27 mouse cellular contexts compared by ENCODE assay signal in genomic region chr17:5641436-5641835, GRCm38 (mm10).
A peak's percentile ranks its signal among the peaks of the same experiment; 100 is the strongest.
DNase-seq lines count a peak whose midpoint lies in the region; ATAC-seq and TF ChIP-seq lines count a peak whose summit lies in the region.
"Had no signal": no experiment of that assay in that cellular context is flagged by ENCODE, and none has a peak within 500 bp of the region (broad histone marks: within the 10 kb centered on the region; RNA-seq: fewer than 3 reads in every experiment).

No protein-coding gene starts in this region.

- no peaks in the 10 kb centered on the region for H3K79me2 ChIP-seq in CH12.LX (replicated peaks; ENCODE audit: control insufficient read depth, extremely low read depth, insufficient read depth, poor library complexity, severe bottlenecking)

- H3K4me1 ChIP-seq in CH12.LX (ENCODE audit: control insufficient read depth in 1 of 2, insufficient read depth in 2 of 2): peaks cover 7 to 59% of the 10 kb centered on the region in 2 experiments; a peak in 3 of 4 replicates
- H3K4me1 ChIP-seq in heart, embryonic 11.5 days (ENCODE audit: control insufficient read depth, insufficient read depth, low read length): no peaks in the 10 kb centered on the region
- H3K4me1 ChIP-seq: embryonic facial prominence, embryonic 12.5 days; embryonic facial prominence, embryonic 15.5 days; heart, embryonic 13.5 days; intestine, embryonic 15.5 days had no signal

- DNase-seq in A20 (ENCODE audit: low read depth, low spot score): peak; percentile 37
- DNase-seq in CH12.LX (ENCODE audit: extremely low read depth): peak; percentile 41
- DNase-seq in induced T-regulatory cell, adult 2 months (ENCODE audit: low read depth): peak; percentile 7
- peak; percentile 11 for DNase-seq in splenic B cell, adult 2 months (ENCODE audit: low read depth, low spot score)
- no peak for DNase-seq in adrenal gland, postnatal 4 days (ENCODE audit: low spot score in 2 of 2)
- no peak for DNase-seq in embryo, embryonic 11 days
- DNase-seq: adrenal gland, postnatal 10 days; adrenal gland, postnatal 36 days; cerebellum, adult 11-12 months; cerebellum, adult 8-10 months; cerebellum, postnatal 10 days; cerebellum, postnatal 36 days; forebrain, postnatal 0 days; gastrocnemius, adult 2 months; gastrocnemius, postnatal 25 days; heart, adult 18-20 months; heart, postnatal 14 days; heart, postnatal 4 days; kidney, adult 11 months had no signal

- H3K9me3 ChIP-seq in CH12.LX (replicated peaks; ENCODE audit: low read length): peaks cover 2% of the 10 kb centered on the region
- H3K9me3 ChIP-seq in heart, embryonic 11.5 days (replicated peaks; ENCODE audit: control insufficient read depth, low read length): no peaks in the 10 kb centered on the region
- H3K9me3 ChIP-seq: embryonic facial prominence, embryonic 12.5 days; embryonic facial prominence, embryonic 15.5 days; heart, embryonic 13.5 days; intestine, embryonic 15.5 days had no signal

- 89% methylated on average over 8 of the region's 8 CpGs for WGBS in heart, embryonic 11.5 days (ENCODE audit: insufficient replicate concordance)

- H3K27ac ChIP-seq in CH12.LX (ENCODE audit: insufficient read depth, low read depth): no peak overlapping the region
- no peak overlapping the region for H3K27ac ChIP-seq in heart, embryonic 11.5 days (ENCODE audit: low read depth, low read length)
- H3K27ac ChIP-seq: embryonic facial prominence, embryonic 12.5 days; embryonic facial prominence, embryonic 15.5 days; gastrocnemius, adult 2 months; heart, embryonic 13.5 days; hindbrain, embryonic 14.5 days; hindbrain, postnatal 0 days; intestine, embryonic 15.5 days had no signal

- no peaks in the 10 kb centered on the region for H3K27me3 ChIP-seq in CH12.LX (replicated peaks)
- no peaks in the 10 kb centered on the region for H3K27me3 ChIP-seq in splenic B cell, adult 2 months (ENCODE audit: control insufficient read depth, insufficient read depth, low read length, poor library complexity, severe bottlenecking)
- no peaks in the 10 kb centered on the region for H3K27me3 ChIP-seq in heart, embryonic 11.5 days (ENCODE audit: control insufficient read depth, insufficient read depth, low read length)
- H3K27me3 ChIP-seq: embryonic facial prominence, embryonic 12.5 days; embryonic facial prominence, embryonic 15.5 days; heart, embryonic 13.5 days; intestine, embryonic 15.5 days had no signal

- H3K9ac ChIP-seq in CH12.LX (ENCODE audit: insufficient read depth, low read depth): no peak overlapping the region
- no peak overlapping the region for H3K9ac ChIP-seq in heart, embryonic 11.5 days (ENCODE audit: low read depth, low read length)
- H3K9ac ChIP-seq: embryonic facial prominence, embryonic 12.5 days; embryonic facial prominence, embryonic 15.5 days; forebrain, postnatal 0 days; heart, embryonic 13.5 days; hindbrain, embryonic 14.5 days; intestine, embryonic 15.5 days had no signal

- TF ChIP-seq EP300 in CH12.LX (IDR thresholded peaks at IDR 0.05; ENCODE audit: low read length): no peak

- H3K4me2 ChIP-seq in CH12.LX (ENCODE audit: insufficient read depth, low read depth, poor library complexity, severe bottlenecking): no peak overlapping the region
- no peak overlapping the region for H3K4me2 ChIP-seq in heart, embryonic 11.5 days
- H3K4me2 ChIP-seq: embryonic facial prominence, embryonic 12.5 days; embryonic facial prominence, embryonic 15.5 days; heart, embryonic 13.5 days; hindbrain, embryonic 14.5 days; intestine, embryonic 15.5 days had no signal

- no peak for TF ChIP-seq POLR2A in CH12.LX (IDR thresholded peaks at IDR 0.05; ENCODE audit: low read depth, low read length)

- no peak for ATAC-seq in heart, embryonic 11.5 days (replicated peaks; ENCODE audit: insufficient number of reproducible peaks, low FRiP score, low TSS enrichment)
- ATAC-seq: forebrain, embryonic 14.5 days; forebrain, postnatal 0 days; hindbrain, postnatal 0 days; intestine, embryonic 15.5 days had no signal

- dilution Hi-C loops in CH12.LX (cut with MboI; ENCODE audit: extremely low pct_ligation_motif_present, extremely low pct_unique_long_range_greater_than_20kb, low sequenced_read_pairs): no loop called here

- in situ Hi-C loops in CH12.LX (cut with MboI; ENCODE audit: low pct_ligation_motif_present, low pct_unique_long_range_greater_than_20kb, low sequenced_read_pairs): no loop called here

- no peak for TF ChIP-seq CTCF in CH12.LX (conservative IDR thresholded peaks at IDR 0.05 in 1 of 2, IDR thresholded peaks at IDR 0.05 in 1 of 2; ENCODE audit: low read depth in 2 of 2, low read length in 2 of 2)

- H3K36me3 ChIP-seq in CH12.LX (replicated peaks in 1 of 2; ENCODE audit: control insufficient read depth in 1 of 2, insufficient read depth in 1 of 2, low read length in 1 of 2): no peaks in the 10 kb centered on the region
- no peaks in the 10 kb centered on the region for H3K36me3 ChIP-seq in splenic B cell, adult 2 months (ENCODE audit: control insufficient read depth, insufficient read depth, low read length, poor library complexity, severe bottlenecking)
- H3K36me3 ChIP-seq in heart, embryonic 11.5 days (ENCODE audit: control insufficient read depth, insufficient read depth, low read length): no peaks in the 10 kb centered on the region
- H3K36me3 ChIP-seq: embryonic facial prominence, embryonic 12.5 days; embryonic facial prominence, embryonic 15.5 days; heart, embryonic 13.5 days; intestine, embryonic 15.5 days had no signal

- H3K4me3 ChIP-seq in CH12.LX (replicated peaks in 1 of 3; ENCODE audit: low read depth in 2 of 3, low read length in 2 of 3, poor library complexity in 1 of 3): no peak overlapping the region
- no peak overlapping the region for H3K4me3 ChIP-seq in heart, embryonic 11.5 days (ENCODE audit: low read depth, low read length)
- H3K4me3 ChIP-seq: embryonic facial prominence, embryonic 12.5 days; embryonic facial prominence, embryonic 15.5 days; gastrocnemius, adult 2 months; heart, embryonic 13.5 days; intestine, embryonic 15.5 days had no signal

- TF ChIP-seq RAD21 in CH12.LX (IDR thresholded peaks at IDR 0.05; ENCODE audit: low read depth, low read length): no peak

TF ChIP-seq in CH12.LX, 34 proteins besides CTCF, POLR2A, EP300 and RAD21:
- TF ChIP-seq ZKSCAN1 (IDR thresholded peaks at IDR 0.05; ENCODE audit: borderline replicate concordance, low read depth, low read length) (no peak), ZMIZ1 (IDR thresholded peaks at IDR 0.05; ENCODE audit: low read depth, low read length) (no peak), KAT2A (IDR thresholded peaks at IDR 0.05; ENCODE audit: insufficient replicate concordance, low read length) (no peak), MAX (IDR thresholded peaks at IDR 0.05; ENCODE audit: low read length) (no peak), NRF1 (IDR thresholded peaks at IDR 0.05; ENCODE audit: low read depth, low read length) (no peak), POLR2AphosphoS2 (IDR thresholded peaks at IDR 0.05; ENCODE audit: low read depth, low read length) (no peak), IRF4 (IDR thresholded peaks at IDR 0.05; ENCODE audit: low read depth, low read length) (peak; percentile 49; the same call in 1 of the 2 replicates), CHD1 (IDR thresholded peaks at IDR 0.05; ENCODE audit: low read depth, low read length) (no peak), SIN3A (IDR thresholded peaks at IDR 0.05; ENCODE audit: low read length) (no peak), ZC3H11A (IDR thresholded peaks at IDR 0.05; ENCODE audit: low read depth, low read length) (no peak), ZNF384 (IDR thresholded peaks at IDR 0.05; ENCODE audit: low read depth, low read length) (no peak), HCFC1 (IDR thresholded peaks at IDR 0.05; ENCODE audit: low read depth, low read length) (no peak), MAFK (IDR thresholded peaks at IDR 0.05; ENCODE audit: insufficient replicate concordance, low read length) (no peak), MEF2A (IDR thresholded peaks at IDR 0.05; ENCODE audit: borderline replicate concordance, low read depth, low read length) (no peak), NELFE (IDR thresholded peaks at IDR 0.05; ENCODE audit: low read depth, low read length) (no peak), BHLHE40 (IDR thresholded peaks at IDR 0.05; ENCODE audit: low read depth, low read length) (peak; percentile 25; the same call in 1 of the 2 replicates), UBTF (IDR thresholded peaks at IDR 0.05; ENCODE audit: low read depth, low read length) (no peak), JUND (conservative IDR thresholded peaks at IDR 0.05; ENCODE audit: low read depth, low read length) (peak; percentile 31; the same call in 1 of the 2 replicates), JUN (IDR thresholded peaks at IDR 0.05; ENCODE audit: insufficient read depth, low read depth, low read length) (no peak)

Comparison
In these comparisons a context has a peak if more than half of its experiments do, and no peak if none do; other contexts are left out.
1. DNase-seq: peak in A20 (single experiment), CH12.LX (single experiment), induced T-regulatory cell, adult 2 months (single experiment) and splenic B cell, adult 2 months (single experiment); none in adrenal gland, postnatal 4 days (0 of 2) and embryo, embryonic 11 days (single experiment).